Mouse (Mus musculus) heart, adult 2 months (tissue): ENCODE measurements at regions not wholly inside any gene's neighbourhood (a gene's known extent, or its start where the extent isn't known, plus 50 kb on each side); places are given as distances from the start of the nearest gene placed in this dataset.

Source experiments
- CTCF ChIP-seq: fragments of 200-600 bp; IDR thresholded peaks from 2 replicates; pipeline ENCODE4 v1.8.1; 2022; ENCODE audit warnings: antibody characterized with exemption, mild to moderate bottlenecking, moderate library complexity
- EP300 ChIP-seq: fragments of 200-500 bp; IDR thresholded peaks from 2 replicates; pipeline ENCODE4 v1.6.1; 2011; ENCODE audit warnings: low read depth, low read length, control low read depth; ENCODE audit not compliant: insufficient read depth
- POLR2A ChIP-seq: fragments of 200-500 bp; IDR thresholded peaks from 2 replicates; pipeline ENCODE4 v1.6.1; 2011; ENCODE audit warnings: mild to moderate bottlenecking, low read depth, low read length, control low read depth; ENCODE audit not compliant: insufficient read depth

- TF ChIP-seq CTCF (no peak), POLR2A (no peak), EP300 (no peak)
These were observed 130.6 kb downstream of the Wnt5a start for GRCm38 (mm10) chr14:28635175-28635574.
